Mouse (Mus musculus): ENCODE data around the gene Ophn1. TPM values are rescaled to one million over a fixed set of nuclear protein-coding genes. Genes with fewer than 3 reads are reported as not detected.
A peak's percentile ranks its signal among the peaks of the same experiment; 100 is the strongest.

Gene Ophn1
- polyA plus RNA-seq, 1 experiment from 2014 or later, result 45.8 TPM

DNA sequence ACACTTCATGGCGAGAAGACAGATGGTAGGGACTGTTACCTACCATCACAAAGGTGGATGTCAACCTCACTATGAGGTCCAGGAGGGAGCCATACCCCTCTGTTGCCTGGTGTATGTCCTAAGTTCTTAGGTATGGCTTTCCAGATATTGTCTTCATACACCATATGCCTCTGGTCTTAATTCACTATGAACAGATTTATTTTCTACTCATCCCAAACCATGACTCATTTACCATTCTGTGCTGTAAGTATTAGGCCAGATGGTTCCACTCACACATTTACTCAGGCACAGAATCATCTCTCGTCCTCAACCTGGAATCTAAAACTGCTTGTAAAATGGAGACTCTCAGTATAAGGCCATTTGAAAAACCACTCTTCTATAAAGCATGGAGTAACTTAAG lies 135.7 kb downstream of the Ophn1 start:
- Histone ChIP-seq H3K27me3 (no peaks in the 10 kb centered on the region), H3K4me3 (no peak overlapping the region), H3K27ac (no peak overlapping the region), H3K36me3 (no peaks in the 10 kb centered on the region), H3K4me2 (no peak overlapping the region), H3K9ac (no peak overlapping the region), H3K9me3 (no peaks in the 10 kb centered on the region), H3K4me1 (replicated peaks) (no peaks in the 10 kb centered on the region)
- no peak for ATAC-seq (ENCODE audit: low FRiP score)
- WGBS, result 82% methylated on average over 2 of the region's 2 CpGs

- Histone ChIP-seq H3K4me2 (no peak overlapping the region), H3K36me3 (no peaks in the 10 kb centered on the region), H3K4me1 (replicated peaks) (no peaks in the 10 kb centered on the region), H3K27ac (no peak overlapping the region), H3K27me3 (no peaks in the 10 kb centered on the region), H3K9ac (no peak overlapping the region), H3K4me3 (no peak overlapping the region), H3K9me3 (no peaks in the 10 kb centered on the region)
- ATAC-seq (ENCODE audit: low FRiP score), result no peak
- 83% methylated on average over 1 of the region's 1 CpGs for WGBS
These were observed 139.5 kb downstream of the Ophn1 start for GRCm38 (mm10) chrX:98751279-98751817.

DNA sequence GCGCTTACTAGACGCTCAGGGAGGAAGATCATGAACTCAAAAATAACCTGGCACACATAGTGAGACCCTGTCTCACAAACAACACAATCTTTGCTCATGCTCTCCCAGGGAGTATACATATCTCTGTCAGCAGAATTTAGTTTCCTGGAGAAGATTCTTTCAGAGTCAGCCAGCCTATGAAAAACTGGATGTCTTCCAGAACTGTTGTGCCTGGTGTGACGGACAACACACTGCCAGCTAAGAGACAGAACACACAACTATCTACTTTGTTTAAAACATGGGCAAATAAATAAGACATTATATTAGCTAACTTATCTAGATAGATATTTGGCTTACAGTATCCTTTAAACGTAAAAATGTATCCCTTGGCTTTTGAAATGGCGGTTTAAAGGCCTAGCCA lies 154.1 kb downstream of the Ophn1 start:
- no peak overlapping the region for H3K4me2 ChIP-seq
- no peak overlapping the region for H3K27ac ChIP-seq
- no peak for ATAC-seq (ENCODE audit: low FRiP score)
- no peaks in the 10 kb centered on the region for H3K9me3 ChIP-seq
- no peaks in the 10 kb centered on the region for H3K4me1 ChIP-seq (replicated peaks)
- no peaks in the 10 kb centered on the region for H3K36me3 ChIP-seq
- H3K9ac ChIP-seq, result no peak overlapping the region
- H3K27me3 ChIP-seq, result no peaks in the 10 kb centered on the region
- no peak overlapping the region for H3K4me3 ChIP-seq
- WGBS, result 90% methylated on average over 5 of the region's 5 CpGs

DNA sequence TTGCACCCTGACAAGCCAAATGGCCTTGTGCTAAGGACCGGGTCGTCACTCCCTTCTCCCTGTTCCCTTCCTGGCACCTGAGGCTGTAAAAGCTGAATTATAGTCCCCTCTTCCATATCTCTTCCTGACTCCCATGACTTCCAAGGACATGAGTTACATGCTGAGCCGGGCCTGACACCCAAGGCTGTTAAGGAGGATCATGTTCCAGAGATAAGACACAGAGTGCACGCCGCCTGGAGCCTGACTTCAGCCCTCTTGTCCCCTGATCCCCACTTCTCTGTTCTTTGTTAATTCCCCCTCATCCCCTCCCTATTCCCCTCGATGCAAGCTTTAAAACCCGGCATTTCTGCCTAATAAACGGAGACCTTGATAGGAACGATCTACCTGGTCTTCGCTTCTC lies 167.8 kb downstream of the Ophn1 start:
- H3K27me3 ChIP-seq, result no peaks in the 10 kb centered on the region
- no peak overlapping the region for H3K4me2 ChIP-seq
- no peaks in the 10 kb centered on the region for H3K36me3 ChIP-seq
- no peak overlapping the region for H3K27ac ChIP-seq
- no peak overlapping the region for H3K9ac ChIP-seq
- H3K4me3 ChIP-seq, result no peak overlapping the region
- 91% methylated on average over 10 of the region's 10 CpGs for WGBS
- no peaks in the 10 kb centered on the region for H3K4me1 ChIP-seq (replicated peaks)
- H3K9me3 ChIP-seq, result no peaks in the 10 kb centered on the region
- no peak for ATAC-seq (ENCODE audit: low FRiP score)

GRCm38 (mm10) chrX:98707766-98708165 lies 183.1 kb downstream of the Ophn1 start:
- Histone ChIP-seq H3K9ac (no peak overlapping the region), H3K27ac (no peak overlapping the region)
- no peak for ATAC-seq (ENCODE audit: low FRiP score)

DNA sequence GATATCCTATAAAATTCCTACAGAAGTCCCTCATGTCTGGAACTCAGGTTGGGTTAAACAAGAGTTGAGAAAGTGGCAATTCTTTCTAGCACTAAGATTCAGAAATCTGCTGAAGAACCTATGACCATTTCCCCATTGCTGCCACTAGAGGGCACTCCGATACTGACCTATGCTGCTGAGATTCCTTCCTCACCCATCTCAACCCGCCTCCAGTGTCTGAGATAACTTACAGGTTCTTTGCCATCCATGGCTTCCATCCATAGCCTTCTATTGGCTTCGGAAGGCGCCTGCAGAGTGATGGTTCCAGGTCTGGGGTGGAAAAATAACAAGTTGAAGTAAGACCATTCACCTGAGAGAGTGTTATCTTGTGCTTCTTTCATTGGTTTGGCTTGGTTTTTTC lies 189.2 kb downstream of the Ophn1 start:
- ATAC-seq (ENCODE audit: low FRiP score), result peak; percentile 65; the same call in 1 of the 2 replicates
- Histone ChIP-seq H3K27me3 (no peaks in the 10 kb centered on the region), H3K36me3 (no peaks in the 10 kb centered on the region), H3K4me2 (no peak overlapping the region), H3K9me3 (no peaks in the 10 kb centered on the region), H3K9ac (no peak overlapping the region), H3K4me1 (replicated peaks) (no peaks in the 10 kb centered on the region), H3K27ac (no peak overlapping the region), H3K4me3 (no peak overlapping the region)
- WGBS, result 28% methylated on average over 4 of the region's 4 CpGs

More at GRCm38 (mm10) chrX:98707766-98708165, 183.1 kb downstream of the Ophn1 start:
- H3K4me3 ChIP-seq, result no peak overlapping the region
- H3K27me3 ChIP-seq, result no peaks in the 10 kb centered on the region
- H3K4me2 ChIP-seq, result no peak overlapping the region
- peaks cover 2% of the 10 kb centered on the region; the same call in 1 of the 2 replicates for H3K36me3 ChIP-seq
- H3K4me1 ChIP-seq (replicated peaks), result no peaks in the 10 kb centered on the region
- H3K9me3 ChIP-seq, result no peaks in the 10 kb centered on the region

DNA sequence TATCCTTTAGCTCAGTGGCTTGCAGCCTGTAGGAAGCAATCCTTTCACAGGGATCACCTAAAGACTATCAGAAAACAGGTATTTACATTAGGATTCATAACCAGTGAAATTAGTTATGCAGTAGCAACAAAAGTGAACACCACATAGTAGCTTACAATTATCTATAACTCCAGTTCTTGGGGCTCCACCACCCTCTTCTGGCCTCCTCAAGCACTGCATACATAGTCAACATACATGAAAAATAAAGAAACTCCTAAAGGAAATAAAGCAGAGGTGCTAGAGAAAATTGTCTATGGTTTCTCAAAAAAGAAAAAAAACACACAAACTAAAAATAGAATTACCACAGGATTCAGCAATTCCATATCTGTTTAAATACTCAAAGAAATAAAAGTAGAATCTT lies 208.2 kb downstream of the Ophn1 start:
- no peak overlapping the region for H3K9ac ChIP-seq
- no peaks in the 10 kb centered on the region for H3K4me1 ChIP-seq (replicated peaks)
- no peak for ATAC-seq (ENCODE audit: low FRiP score)
- no peak overlapping the region for H3K27ac ChIP-seq
- H3K4me3 ChIP-seq, result no peak overlapping the region
- no peak overlapping the region for H3K4me2 ChIP-seq
- H3K36me3 ChIP-seq, result peaks cover under 1% of the 10 kb centered on the region; the same call in 1 of the 2 replicates
- no peaks in the 10 kb centered on the region for H3K27me3 ChIP-seq
- no peaks in the 10 kb centered on the region for H3K9me3 ChIP-seq

GRCm38 (mm10) chrX:98681281-98681680 lies 209.5 kb downstream of the Ophn1 start:
- Histone ChIP-seq H3K27me3 (no peaks in the 10 kb centered on the region), H3K4me1 (replicated peaks) (no peaks in the 10 kb centered on the region), H3K4me2 (no peak overlapping the region), H3K27ac (no peak overlapping the region), H3K4me3 (no peak overlapping the region), H3K9ac (no peak overlapping the region), H3K9me3 (no peaks in the 10 kb centered on the region), H3K36me3 (no peaks in the 10 kb centered on the region)
- WGBS, result 76% methylated on average over 2 of the region's 2 CpGs
- no peak for ATAC-seq (ENCODE audit: low FRiP score)

- Histone ChIP-seq H3K27me3 (no peaks in the 10 kb centered on the region), H3K4me1 (replicated peaks) (no peaks in the 10 kb centered on the region)
These were observed 219.8 kb downstream of the Ophn1 start for GRCm38 (mm10) chrX:98670988-98671387.

GRCm38 (mm10) chrX:98651431-98651830 lies 239.4 kb downstream of the Ophn1 start:
- no peak overlapping the region for H3K4me2 ChIP-seq
- ATAC-seq (ENCODE audit: low FRiP score), result no peak

More at GRCm38 (mm10) chrX:98670988-98671387, 219.8 kb downstream of the Ophn1 start:
- ATAC-seq (ENCODE audit: low FRiP score), result no peak
- Histone ChIP-seq H3K4me3 (no peak overlapping the region), H3K36me3 (no peaks in the 10 kb centered on the region), H3K4me2 (no peak overlapping the region), H3K9me3 (no peaks in the 10 kb centered on the region), H3K27ac (no peak overlapping the region), H3K9ac (no peak overlapping the region)

DNA sequence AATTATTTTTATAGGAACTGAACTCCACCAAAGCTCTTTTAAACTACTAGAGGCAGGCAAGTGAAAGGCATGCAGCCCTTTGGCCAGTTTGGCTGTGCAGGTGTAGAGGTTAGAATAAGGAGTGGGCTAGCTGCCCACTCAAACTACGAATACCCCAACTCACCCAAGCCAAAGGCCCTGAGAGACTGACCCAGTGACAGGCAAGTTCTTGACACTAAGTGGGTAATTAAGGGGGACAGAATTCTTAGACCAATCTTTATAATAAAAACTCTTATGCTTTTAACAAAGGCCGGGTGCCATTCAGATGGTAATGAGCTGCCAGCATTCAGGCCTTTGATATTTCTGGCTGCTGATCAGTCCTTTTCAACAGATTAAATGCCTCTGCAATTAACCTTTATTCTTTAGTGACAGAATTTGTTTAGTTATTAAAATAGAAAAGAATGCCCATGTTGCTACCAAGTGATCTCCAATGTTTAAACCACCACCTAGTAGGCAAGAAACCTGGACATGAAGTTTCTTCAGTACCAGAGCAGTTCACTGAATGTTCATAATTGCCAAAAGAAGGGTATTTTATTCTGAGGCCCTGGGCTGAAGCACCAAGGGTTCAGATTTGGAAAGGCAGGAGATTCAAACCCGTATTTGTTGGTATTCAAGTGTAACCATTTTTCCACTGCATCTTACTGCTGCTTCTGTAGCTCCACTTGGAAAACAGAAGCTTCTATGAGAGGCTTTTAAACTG lies 262.0 kb downstream of the Ophn1 start:
- Histone ChIP-seq H3K9ac (no peak overlapping the region), H3K36me3 (no peaks in the 10 kb centered on the region), H3K4me2 (no peak overlapping the region), H3K27ac (no peak overlapping the region), H3K4me3 (no peak overlapping the region), H3K9me3 (no peaks in the 10 kb centered on the region), H3K27me3 (no peaks in the 10 kb centered on the region), H3K4me1 (replicated peaks) (no peaks in the 10 kb centered on the region)
- 43% methylated on average over 3 of the region's 3 CpGs for WGBS
- ATAC-seq (ENCODE audit: low FRiP score), result no peak

More at GRCm38 (mm10) chrX:98651431-98651830, 239.4 kb downstream of the Ophn1 start:
- Histone ChIP-seq H3K4me1 (replicated peaks) (no peaks in the 10 kb centered on the region), H3K27ac (no peak overlapping the region), H3K9ac (no peak overlapping the region), H3K9me3 (no peaks in the 10 kb centered on the region), H3K4me3 (no peak overlapping the region), H3K36me3 (no peaks in the 10 kb centered on the region), H3K27me3 (no peaks in the 10 kb centered on the region)

GRCm38 (mm10) chrX:98618865-98619264 lies 272.0 kb downstream of the Ophn1 start:
- WGBS, result 3% methylated on average over 2 of the region's 2 CpGs
- no peak overlapping the region for H3K27ac ChIP-seq
- H3K4me2 ChIP-seq, result no peak overlapping the region

DNA sequence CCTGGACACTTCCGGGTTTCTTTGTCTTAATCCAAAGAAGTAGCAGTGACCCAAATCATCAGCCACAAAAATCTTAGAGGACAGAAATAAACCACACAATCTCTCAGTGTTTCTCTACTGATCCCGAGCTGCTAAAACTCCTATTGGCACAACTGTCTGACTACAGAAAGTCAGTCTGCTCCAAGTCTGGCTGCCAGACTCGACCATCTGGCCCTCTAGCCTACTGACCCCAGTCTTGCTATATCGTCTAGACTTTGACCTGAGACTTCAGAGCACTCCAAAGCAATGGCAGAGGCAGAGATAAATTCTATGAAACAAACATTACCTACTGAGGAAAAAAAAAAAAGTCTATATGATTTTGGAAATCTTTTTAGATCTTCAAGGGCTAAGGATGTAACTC lies 273.4 kb downstream of the Ophn1 start:
- 78% methylated on average over 4 of the region's 4 CpGs for WGBS
- no peak for ATAC-seq (ENCODE audit: low FRiP score)
- H3K4me3 ChIP-seq, result no peak overlapping the region

More at GRCm38 (mm10) chrX:98618865-98619264, 272.0 kb downstream of the Ophn1 start:
- Histone ChIP-seq H3K36me3 (no peaks in the 10 kb centered on the region), H3K27me3 (no peaks in the 10 kb centered on the region), H3K4me3 (no peak overlapping the region), H3K9ac (no peak overlapping the region), H3K4me1 (replicated peaks) (no peaks in the 10 kb centered on the region), H3K9me3 (no peaks in the 10 kb centered on the region)
- no peak for ATAC-seq (ENCODE audit: low FRiP score)

More for the DNA sequence above, 273.4 kb downstream of the Ophn1 start:
- Histone ChIP-seq H3K27me3 (no peaks in the 10 kb centered on the region), H3K36me3 (no peaks in the 10 kb centered on the region), H3K9ac (no peak overlapping the region), H3K27ac (no peak overlapping the region), H3K9me3 (no peaks in the 10 kb centered on the region), H3K4me1 (replicated peaks) (no peaks in the 10 kb centered on the region), H3K4me2 (no peak overlapping the region)
